Mouse (Mus musculus) G1E (cell line): ENCODE results near the gene Gm6096.

Experiments
- CTCF ChIP-seq: IDR thresholded peaks from 2 replicates; pipeline ENCODE4 v1.5.1; 2012; ENCODE audit warnings: low read depth, low read length, inconsistent platforms, mixed read lengths
- POLR2AphosphoS5 ChIP-seq: IDR thresholded peaks from 2 replicates; pipeline ENCODE4 v1.6.1; 2012; ENCODE audit warnings: low read depth, low read length, inconsistent platforms; ENCODE audit not compliant: insufficient replicate concordance
- TAL1 ChIP-seq: conservative IDR thresholded peaks from 2 replicates; pipeline ENCODE4 v1.6.1; 2012; ENCODE audit warnings: low read depth, low read length, inconsistent platforms, mixed read lengths

GRCm38 (mm10) chr7:34238086-34238485 lies 12.8 kb upstream of the Gm6096 start:
- TF ChIP-seq TAL1 (no peak), CTCF (no peak), POLR2AphosphoS5 (no peak)
